Mouse (Mus musculus) cerebellum, postnatal 4 days (tissue): Measurements from ENCODE around the gene Spock2.
A peak's percentile ranks its signal among the peaks of the same experiment; 100 is the strongest.
"Not testable (repeated sequence)": the region's sequence is repeated elsewhere in the genome, so short reads cannot be mapped to it uniquely, and the experiment has no call there.

Experiments used
- DNase-seq, 2 experiments: peaks; one replicate each; pipeline ENCODE4 v3.0.0; 2022; ENCODE audit warnings: low spot score in 2 of 2, mixed read lengths in 1 of 2

Spock2 gene

GRCm38 (mm10) chr10:60147510-60148047 is 41.6 kb downstream of the Spock2 start:
- not testable (repeated sequence) for DNase-seq

GRCm38 (mm10) chr10:60148087-60148486 is 42.1 kb downstream of the Spock2 start:
- peak; percentile 73 to 86 for DNase-seq

- DNase-seq, result no peak
These were observed 45.2 kb downstream of the Spock2 start for GRCm38 (mm10) chr10:60151107-60151663.

GRCm38 (mm10) chr10:60156016-60156415 is 50.0 kb downstream of the Spock2 start:
- no peak for DNase-seq

- no peak for DNase-seq
These were observed 52.1 kb downstream of the Spock2 start for GRCm38 (mm10) chr10:60158144-60158543.

- DNase-seq, result not testable (repeated sequence)
These were observed 55.4 kb downstream of the Spock2 start for GRCm38 (mm10) chr10:60161397-60161796.

- DNase-seq, result not testable (repeated sequence)
These were observed 56.4 kb downstream of the Spock2 start for GRCm38 (mm10) chr10:60162184-60162972.

GRCm38 (mm10) chr10:60162973-60163255 is 56.9 kb downstream of the Spock2 start:
- no peak for DNase-seq

GRCm38 (mm10) chr10:60164869-60165268 is 58.9 kb downstream of the Spock2 start:
- no peak for DNase-seq

- no peak for DNase-seq
These were observed 60.0 kb downstream of the Spock2 start for GRCm38 (mm10) chr10:60166068-60166467.

GRCm38 (mm10) chr10:60168306-60168705 is 62.3 kb downstream of the Spock2 start:
- no peak for DNase-seq

GRCm38 (mm10) chr10:60168960-60169359 is 62.9 kb downstream of the Spock2 start:
- no peak for DNase-seq

- DNase-seq, result no peak
These were observed 64.5 kb downstream of the Spock2 start for GRCm38 (mm10) chr10:60170326-60171089.

- no peak for DNase-seq
These were observed 65.3 kb downstream of the Spock2 start for GRCm38 (mm10) chr10:60171368-60171767.

GRCm38 (mm10) chr10:60172306-60172705 is 66.3 kb downstream of the Spock2 start:
- no peak for DNase-seq

GRCm38 (mm10) chr10:60173035-60173434 is 67.0 kb downstream of the Spock2 start:
- peak in 1 of 2 experiments; percentile 58 for DNase-seq

- DNase-seq, result no peak
These were observed 68.5 kb downstream of the Spock2 start for GRCm38 (mm10) chr10:60174506-60174905.

- not testable (repeated sequence) for DNase-seq
These were observed 69.3 kb downstream of the Spock2 start for GRCm38 (mm10) chr10:60175306-60175705.
